Mouse (Mus musculus) brown adipose tissue, adult 24 weeks (tissue): ENCODE data around the gene Ccdc106. TPM values are rescaled to one million over a fixed set of nuclear protein-coding genes. Genes with fewer than 3 reads are reported as not detected.

Source experiments
- H3K27ac ChIP-seq: fragments of 200-500 bp; replicated peaks from 2 replicates; pipeline ENCODE4 v1.5.1; 2012; ENCODE audit warnings: low read depth, mild to moderate bottlenecking, low read length
- H3K4me1 ChIP-seq: fragments of 200-500 bp; 2 replicates; pipeline ENCODE4 v1.6.1; 2012; ENCODE audit warnings: low read length, mixed read lengths; ENCODE audit not compliant: control insufficient read depth, insufficient read depth, insufficient read length
- H3K4me3 ChIP-seq: fragments of 200-500 bp; 2 replicates; pipeline ENCODE4 v1.5.1; 2012; ENCODE audit warnings: low read depth, mild to moderate bottlenecking, low read length, moderate library complexity; ENCODE audit not compliant: insufficient read depth
- polyA plus RNA-seq: library from polyadenylated mRNA; stranded (reverse); fragments of >200 nt; gene quantifications from 2 replicates; pipeline ENCODE4 v1.2.4, GENCODE M21; 2012; ENCODE audit not compliant: missing spikeins, insufficient read depth, insufficient read length

Ccdc106 gene
- polyA plus RNA-seq, 1 experiment, result not detected

DNA sequence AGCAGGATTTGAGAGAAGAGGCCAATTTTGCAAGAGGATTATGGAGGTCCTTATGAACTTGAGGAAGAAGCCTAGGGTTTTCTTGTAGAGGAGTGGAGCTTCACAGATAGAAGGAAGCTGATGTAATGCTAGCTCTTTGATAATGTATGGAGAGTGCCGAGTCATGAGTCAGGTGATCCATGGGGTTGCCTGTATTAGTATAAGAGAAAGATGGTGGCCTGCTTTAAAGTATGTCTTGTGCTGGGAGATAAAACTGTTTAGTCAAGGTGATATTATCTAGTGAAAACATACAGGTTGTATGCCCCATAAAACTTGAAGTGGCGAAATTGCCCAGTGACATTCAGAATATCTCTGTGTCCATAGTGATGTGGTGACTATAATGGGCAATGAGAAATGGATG, 56.6 kb downstream of the Ccdc106 start:
- Histone ChIP-seq H3K4me3 (no peak overlapping the region), H3K27ac (no peak overlapping the region), H3K4me1 (peaks cover 7% of the 10 kb centered on the region)

DNA sequence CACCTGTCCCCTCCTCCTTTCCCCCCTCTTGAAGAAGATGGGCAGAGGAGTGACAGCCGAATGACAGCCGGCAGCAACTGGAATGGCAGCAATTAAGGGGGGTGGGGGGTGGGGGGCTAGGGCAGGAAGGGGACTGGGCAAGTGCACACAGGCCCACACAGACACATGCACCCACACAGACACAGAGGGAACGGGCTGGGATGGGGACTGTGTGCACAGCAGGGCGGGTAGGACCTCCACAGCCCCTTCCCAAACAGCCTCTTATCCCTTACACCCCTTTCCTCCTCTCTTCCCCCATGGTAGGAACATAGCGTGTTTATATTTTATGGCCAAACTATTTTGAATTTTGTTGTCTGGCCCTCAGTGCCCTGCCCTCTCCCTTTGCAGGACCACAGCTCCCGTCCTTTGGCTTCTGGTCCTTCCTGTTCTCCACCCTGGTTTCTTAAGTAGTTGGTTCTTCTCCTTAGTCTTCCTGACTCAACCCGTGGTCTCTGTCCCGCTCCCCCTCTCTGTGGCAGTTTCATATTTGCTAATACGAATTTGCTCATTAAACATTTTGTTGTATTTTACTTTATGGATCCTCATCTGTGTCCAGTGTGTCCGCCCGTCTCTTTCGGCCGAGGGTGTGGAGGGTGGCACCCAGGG, 59.1 kb downstream of the Ccdc106 start:
- H3K27ac ChIP-seq, result peak overlapping the region; percentile 88
- peak overlapping the region; percentile 71 for H3K4me3 ChIP-seq
- peaks cover 23% of the 10 kb centered on the region for H3K4me1 ChIP-seq

DNA sequence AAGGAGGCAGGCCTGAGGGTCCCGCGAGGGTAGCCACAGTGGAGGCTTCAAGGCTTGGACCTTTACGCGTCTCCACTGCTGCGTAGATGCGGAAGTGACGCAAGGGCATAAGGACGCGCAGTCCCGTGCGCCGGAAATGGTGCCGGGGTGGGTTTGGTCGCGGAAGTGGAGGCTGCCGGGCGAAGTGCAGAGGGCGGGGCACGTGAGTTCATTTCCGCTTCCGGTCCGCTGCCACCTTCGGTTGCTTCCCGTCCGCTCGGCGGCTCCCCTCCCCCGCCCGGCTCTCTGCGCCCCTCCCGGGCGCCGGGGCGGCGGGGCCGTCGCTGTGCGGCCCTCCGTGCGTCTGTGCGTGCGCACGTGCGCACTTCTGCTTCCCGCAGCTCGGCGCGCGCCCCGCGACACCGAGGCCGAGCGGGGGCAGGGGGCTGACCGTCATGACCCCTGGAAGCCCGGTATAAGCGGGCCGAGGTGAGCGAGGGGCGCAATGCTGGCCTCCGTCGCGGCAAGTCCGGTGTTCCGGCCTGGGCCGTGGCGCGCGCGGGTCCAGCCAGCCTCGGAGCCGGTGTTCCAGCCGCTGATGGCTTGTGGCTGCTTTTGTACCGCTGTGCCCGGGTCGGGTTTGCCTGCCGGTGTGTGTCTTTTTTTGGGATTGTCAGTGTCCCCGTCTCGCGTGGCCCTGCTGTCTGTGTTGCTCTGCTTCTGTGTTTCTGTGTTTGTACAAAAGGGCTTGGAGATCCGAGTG, 59.8 kb downstream of the Ccdc106 start, which contains the start of gene Epn1:
TSS of gene Epn1 (plus strand) at position 226 of the 742 bp plus-strand sequence.
- Histone ChIP-seq H3K4me3 (peak within 1 kb of the TSS; percentile 86), H3K27ac (peak within 1 kb of the TSS; percentile 88), H3K4me1 (peaks cover 27% of the 10 kb centered on the region)

DNA sequence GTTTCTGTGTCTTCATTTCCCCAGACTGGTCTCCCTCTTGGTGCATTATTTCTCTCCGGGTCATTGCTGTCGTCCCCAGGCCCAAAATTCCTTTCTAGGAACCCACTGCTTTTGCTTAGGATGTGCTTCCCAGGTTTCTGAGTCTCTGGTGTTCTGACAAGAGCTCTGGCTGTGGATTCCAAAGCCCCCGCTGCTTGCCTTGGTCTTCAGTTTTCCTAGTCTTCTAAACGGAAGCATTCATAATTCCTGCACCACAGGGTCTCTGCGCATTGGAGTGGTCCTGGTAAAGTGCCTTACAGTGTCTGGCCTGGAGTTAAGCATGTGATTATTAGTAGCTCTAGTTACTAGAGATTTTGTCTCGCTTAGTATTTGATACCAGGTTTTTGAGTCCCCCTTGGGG, 60.5 kb downstream of the Ccdc106 start:
- Histone ChIP-seq H3K27ac (peak overlapping the region; percentile 83), H3K4me3 (peak overlapping the region; percentile 86), H3K4me1 (peaks cover 27% of the 10 kb centered on the region)

DNA sequence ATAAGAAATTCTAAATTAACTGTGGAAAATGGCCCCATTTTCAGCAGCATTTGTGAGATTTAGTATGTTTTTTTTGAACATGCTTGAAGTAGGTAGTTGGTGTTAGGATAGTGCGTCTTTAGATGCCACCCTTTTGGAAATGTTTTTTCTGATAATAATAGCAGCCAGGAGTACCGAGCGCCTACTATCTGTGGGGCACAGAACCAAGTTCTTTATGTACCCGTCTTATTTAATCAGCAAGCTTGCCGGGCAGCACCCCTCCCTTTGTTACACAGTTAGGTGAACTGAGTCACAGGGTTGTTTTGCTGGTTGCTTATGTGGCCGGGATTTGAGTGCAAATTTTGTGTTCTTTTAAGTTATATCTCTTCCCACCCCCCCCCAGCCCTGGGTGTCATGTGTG, 60.9 kb downstream of the Ccdc106 start:
- Histone ChIP-seq H3K4me3 (peak overlapping the region; percentile 47), H3K27ac (no peak overlapping the region)

DNA sequence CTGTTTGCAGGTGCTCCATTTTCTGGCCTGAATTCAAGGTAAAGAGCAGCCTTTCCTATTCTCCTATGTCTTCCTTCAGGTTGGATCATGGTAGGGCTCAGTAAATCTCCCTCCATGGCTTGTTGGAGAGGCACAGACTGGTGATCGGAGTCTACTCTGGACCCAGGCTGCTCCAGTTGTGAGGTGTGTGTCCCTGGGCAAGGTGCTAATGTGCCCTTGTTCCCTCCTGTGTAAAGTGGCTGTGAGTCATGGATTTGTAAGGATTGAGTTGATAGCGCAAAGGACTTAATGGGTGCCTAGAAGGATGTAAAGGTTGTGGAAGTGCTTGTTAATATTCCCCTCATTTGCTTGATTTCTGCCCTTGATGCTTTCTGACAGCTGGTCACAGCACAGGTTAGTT, 61.6 kb downstream of the Ccdc106 start:
- Histone ChIP-seq H3K27ac (0 out of 2 replicates have a peak overlapping the region, but pooled peaks have one; percentile 1), H3K4me3 (peak overlapping the region; percentile 47; the same call in 1 of the 2 replicates), H3K4me1 (peaks cover 27% of the 10 kb centered on the region)

More for the DNA sequence above, 60.9 kb downstream of the Ccdc106 start:
- H3K4me1 ChIP-seq, result peaks cover 27% of the 10 kb centered on the region

DNA sequence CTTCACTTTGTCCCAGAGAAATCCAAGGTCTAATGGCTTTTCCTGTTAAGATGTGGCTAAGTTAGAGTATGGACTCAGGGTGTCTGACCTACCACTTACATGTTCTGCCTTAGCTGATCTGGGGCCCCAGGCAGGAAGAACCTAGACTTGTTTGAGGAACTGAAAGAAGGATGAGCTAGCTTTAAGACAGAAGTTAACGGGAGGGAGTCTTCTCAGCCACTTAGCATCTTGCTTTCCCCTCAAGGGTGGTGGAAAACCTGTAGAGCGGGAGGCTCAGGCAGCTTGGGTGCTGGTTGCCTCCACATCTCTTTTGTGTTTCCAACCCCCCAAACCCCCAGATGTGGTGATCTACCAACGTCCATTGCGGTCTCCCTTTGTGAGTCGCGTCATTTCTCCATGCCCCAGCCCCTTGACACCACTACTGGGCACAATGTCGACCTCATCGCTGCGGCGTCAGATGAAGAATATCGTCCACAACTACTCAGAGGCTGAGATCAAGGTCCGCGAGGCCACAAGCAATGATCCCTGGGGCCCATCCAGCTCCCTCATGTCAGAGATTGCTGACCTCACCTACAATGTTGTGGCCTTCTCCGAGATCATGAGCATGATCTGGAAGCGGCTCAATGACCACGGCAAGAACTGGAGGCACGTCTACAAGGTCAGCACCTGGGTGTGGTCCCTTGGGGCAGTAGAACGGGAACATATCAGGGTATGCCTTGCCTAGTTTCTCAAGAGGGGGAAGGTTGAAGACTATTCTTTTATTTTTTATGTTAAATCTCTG, 63.2 kb downstream of the Ccdc106 start:
- Histone ChIP-seq H3K27ac (peak overlapping the region; percentile 64), H3K4me3 (peak overlapping the region; percentile 32), H3K4me1 (peaks cover 27% of the 10 kb centered on the region)

DNA sequence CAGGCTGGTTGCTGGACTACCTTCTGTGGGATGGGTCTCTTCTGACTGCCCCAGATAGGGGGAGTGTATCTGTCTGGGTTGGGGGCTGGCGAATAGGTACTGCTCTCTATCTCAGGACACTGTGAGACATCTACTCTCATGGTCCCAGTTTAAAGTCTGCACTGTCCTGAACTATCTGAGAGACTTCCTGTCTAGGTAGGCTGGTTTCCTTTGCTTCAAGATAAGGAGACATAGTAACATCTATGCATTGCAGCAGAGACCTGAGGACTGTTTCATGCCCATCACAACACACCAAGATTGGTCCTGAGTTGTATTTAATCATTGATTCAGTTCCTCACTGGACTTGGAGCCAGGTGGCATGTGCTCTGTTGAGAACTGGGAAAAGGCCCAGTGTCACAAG, 65.2 kb downstream of the Ccdc106 start:
- no peak overlapping the region for H3K4me3 ChIP-seq
- H3K27ac ChIP-seq, result no peak overlapping the region
- H3K4me1 ChIP-seq, result peaks cover 29% of the 10 kb centered on the region

DNA sequence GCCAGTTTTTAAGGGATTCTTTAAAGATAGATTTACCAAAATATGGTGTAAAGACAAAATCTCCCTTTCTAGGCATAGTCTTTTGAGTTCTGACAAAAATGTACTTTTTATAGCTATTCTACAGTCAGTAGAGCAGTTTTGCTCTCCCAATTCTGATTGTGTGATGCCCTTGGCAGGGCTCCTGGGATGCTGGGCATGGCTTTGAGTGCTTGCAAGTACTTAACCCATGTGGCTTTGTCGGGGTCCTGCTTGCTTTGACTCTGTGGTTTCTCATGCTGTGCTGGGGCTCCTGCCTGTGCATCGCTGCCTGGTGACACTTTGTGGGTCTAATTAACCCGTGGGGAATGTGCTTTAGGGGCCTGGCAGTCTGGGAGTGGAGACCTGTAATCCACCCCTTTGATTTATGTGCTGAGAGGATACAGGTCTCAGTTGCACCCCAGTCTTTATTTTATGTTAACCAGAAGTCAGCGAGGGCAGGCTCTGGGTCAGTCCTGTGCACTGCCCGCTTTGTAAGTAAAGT, 66.6 kb downstream of the Ccdc106 start:
- no peak overlapping the region for H3K27ac ChIP-seq
- H3K4me1 ChIP-seq, result peaks cover 24% of the 10 kb centered on the region
- H3K4me3 ChIP-seq, result no peak overlapping the region

DNA sequence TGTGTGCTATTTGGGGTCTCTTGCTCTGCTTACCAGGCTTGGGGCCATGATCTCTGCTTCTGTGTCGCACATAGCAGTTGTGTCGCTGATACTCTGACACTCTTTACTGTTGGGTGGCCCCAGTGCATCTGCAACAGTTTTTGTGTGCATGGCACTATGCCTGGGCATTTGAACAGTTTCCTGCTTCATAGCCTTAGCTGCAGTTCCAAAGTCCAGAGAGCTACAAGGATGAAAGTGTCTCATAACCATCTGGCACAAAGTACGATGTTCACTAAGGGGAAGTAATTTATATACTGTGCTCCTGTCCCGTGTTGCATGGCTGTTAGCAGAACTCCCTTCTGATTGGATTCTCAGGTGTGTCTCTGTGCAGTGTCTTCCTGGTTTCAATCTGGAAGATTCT, 67.5 kb downstream of the Ccdc106 start:
- no peak overlapping the region for H3K27ac ChIP-seq
- peaks cover 18% of the 10 kb centered on the region for H3K4me1 ChIP-seq
- H3K4me3 ChIP-seq, result no peak overlapping the region

DNA sequence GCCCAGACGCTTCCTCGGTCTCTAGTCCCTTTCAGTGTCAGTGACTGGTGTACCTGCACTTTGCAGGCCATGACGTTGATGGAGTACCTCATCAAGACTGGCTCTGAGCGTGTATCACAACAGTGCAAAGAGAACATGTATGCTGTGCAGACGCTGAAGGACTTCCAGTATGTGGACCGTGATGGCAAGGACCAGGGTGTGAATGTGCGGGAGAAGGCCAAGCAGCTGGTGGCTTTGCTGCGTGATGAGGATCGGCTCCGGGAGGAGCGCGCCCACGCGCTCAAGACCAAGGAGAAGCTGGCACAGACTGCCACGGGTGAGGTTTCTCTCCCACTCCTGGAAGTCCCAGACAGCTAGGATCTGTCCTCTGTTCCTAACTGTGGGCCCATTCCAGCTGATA, 69.5 kb downstream of the Ccdc106 start:
- Histone ChIP-seq H3K4me3 (no peak overlapping the region), H3K4me1 (peaks cover 7% of the 10 kb centered on the region; the same call in 1 of the 2 replicates), H3K27ac (no peak overlapping the region)

DNA sequence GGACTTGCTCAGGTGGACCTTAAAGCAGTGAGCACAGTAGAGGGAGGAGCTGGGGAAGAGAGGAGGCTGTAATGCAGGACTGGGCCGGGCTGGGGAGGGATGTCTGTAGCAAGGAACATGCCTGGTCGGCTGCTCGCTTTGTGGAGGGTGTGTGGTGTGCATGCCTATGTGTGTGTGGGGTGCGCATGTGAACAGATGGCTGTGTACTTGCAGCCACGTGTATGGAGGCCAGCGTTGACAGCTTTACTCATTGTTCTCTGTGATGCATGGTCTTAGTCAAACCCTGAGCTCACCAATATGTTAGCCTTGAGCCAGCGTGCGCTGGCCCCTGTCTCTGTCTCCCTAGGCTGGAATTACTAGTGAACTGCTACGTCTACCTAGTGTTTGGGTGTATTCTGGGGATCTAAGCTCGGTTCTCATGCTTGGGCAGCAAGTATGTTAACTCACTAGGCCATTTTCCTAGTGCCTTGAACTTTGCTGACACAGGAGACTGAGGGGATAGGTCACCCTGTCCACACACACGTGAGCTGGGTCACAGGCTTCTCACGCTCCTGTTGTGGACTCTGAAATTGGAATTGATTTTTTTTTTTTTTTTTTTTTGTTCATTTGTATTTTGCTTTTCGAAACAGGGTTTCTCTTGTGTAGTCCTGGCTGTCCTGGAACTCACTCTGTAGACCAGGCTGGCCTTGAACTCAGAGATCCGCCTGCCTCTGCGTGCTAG, 70.8 kb downstream of the Ccdc106 start:
- Histone ChIP-seq H3K4me3 (no peak overlapping the region), H3K27ac (no peak overlapping the region), H3K4me1 (0 out of 2 replicates have a peak, but pooled peaks cover 5% of the 10 kb centered on the region)

DNA sequence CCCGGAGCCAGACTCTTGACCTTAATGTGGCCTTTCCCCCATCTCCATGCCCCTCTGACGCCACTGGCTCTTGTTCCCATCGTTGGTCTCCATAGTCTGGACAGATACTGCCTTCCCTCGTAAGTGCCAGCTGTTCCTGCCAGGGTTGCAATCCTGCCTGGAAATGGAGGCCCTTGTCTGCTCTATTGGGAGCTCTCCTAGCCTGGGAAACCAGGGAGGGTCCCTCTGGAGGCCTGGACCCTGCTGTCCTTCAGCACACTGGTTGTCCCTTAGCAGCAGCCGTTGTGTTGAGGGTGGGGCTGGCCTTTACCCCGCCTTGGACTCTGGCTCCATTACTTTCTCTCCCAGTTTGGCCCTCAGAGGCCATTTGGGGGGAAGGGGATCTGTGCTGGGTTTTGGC, 72.0 kb downstream of the Ccdc106 start:
- Histone ChIP-seq H3K27ac (no peak overlapping the region), H3K4me3 (no peak overlapping the region), H3K4me1 (0 out of 2 replicates have a peak, but pooled peaks cover 5% of the 10 kb centered on the region)

DNA sequence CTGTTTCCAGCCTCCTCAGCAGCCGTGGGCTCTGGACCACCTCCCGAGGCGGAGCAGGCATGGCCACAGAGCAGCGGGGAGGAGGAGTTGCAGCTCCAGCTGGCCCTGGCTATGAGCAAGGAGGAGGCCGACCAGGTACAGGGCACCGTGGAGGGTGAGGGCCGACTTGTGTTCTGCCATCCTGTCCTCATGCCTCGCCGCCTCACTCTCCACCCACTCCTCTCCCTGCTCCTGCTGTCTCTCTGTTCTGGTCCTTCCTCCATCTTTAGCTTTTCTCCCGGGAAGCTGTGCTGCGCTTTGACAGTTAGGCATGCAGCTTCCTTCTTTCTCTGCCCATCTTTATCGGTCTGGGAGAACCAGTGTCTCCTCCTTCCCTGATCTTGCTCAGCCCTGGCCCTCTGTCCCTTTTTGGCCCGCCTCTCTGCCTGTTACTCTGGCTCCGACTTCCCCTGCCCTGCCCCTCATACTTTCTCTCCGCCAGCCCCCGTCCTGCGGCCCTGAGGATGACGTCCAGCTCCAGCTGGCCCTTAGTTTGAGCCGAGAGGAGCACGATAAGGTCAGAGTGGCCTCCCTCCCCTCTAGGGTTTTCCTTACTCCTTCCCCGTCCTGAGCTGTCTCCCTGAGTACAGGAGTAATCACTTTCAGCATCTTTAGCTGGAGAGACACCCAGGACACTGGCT, 72.6 kb downstream of the Ccdc106 start:
- 0 out of 2 replicates have a peak, but pooled peaks cover 5% of the 10 kb centered on the region for H3K4me1 ChIP-seq
- H3K27ac ChIP-seq, result no peak overlapping the region

More for the DNA sequence above, 72.6 kb downstream of the Ccdc106 start:
- H3K4me3 ChIP-seq, result no peak overlapping the region
